Mouse (Mus musculus): Measurements from ENCODE around the gene Tns1. TPM values are rescaled to one million over a fixed set of nuclear protein-coding genes. Genes with fewer than 3 reads are reported as not detected.

Gene Tns1
- polyA plus RNA-seq, 1 experiment from 2014 or later: 15.9 TPM

DNA sequence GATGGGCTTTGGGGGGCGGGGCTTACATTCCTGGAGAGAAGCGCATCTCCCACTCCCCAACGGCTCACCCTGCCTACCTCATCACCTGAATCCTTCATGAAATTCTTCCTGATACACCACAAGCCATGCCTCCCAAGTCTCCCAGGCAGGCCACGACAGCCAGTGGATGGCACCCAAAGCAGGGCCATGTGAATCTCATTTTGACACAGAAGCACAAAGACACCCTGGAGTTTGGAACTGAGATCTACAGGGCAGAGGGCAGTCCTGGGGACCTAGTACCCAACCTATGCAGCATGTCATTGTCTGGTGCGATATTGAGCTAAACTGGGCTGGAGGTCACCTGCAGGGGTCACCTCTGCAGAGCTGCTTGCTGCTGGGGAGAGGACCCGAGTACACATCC lies 104.0 kb downstream of the Tns1 start:
- H3K27me3 ChIP-seq (ENCODE audit: poor library complexity, severe bottlenecking): no peaks in the 10 kb centered on the region
- no peak for DNase-seq (ENCODE audit: extremely low spot score, low spot score)
- peaks cover 20% of the 10 kb centered on the region for H3K4me1 ChIP-seq
- H3K27ac ChIP-seq: no peak overlapping the region
- H3K9me3 ChIP-seq: no peaks in the 10 kb centered on the region
- WGBS: 80% methylated on average over 6 of the region's 6 CpGs
- H3K4me3 ChIP-seq: no peak overlapping the region
- H3K36me3 ChIP-seq (replicated peaks): no peaks in the 10 kb centered on the region

DNA sequence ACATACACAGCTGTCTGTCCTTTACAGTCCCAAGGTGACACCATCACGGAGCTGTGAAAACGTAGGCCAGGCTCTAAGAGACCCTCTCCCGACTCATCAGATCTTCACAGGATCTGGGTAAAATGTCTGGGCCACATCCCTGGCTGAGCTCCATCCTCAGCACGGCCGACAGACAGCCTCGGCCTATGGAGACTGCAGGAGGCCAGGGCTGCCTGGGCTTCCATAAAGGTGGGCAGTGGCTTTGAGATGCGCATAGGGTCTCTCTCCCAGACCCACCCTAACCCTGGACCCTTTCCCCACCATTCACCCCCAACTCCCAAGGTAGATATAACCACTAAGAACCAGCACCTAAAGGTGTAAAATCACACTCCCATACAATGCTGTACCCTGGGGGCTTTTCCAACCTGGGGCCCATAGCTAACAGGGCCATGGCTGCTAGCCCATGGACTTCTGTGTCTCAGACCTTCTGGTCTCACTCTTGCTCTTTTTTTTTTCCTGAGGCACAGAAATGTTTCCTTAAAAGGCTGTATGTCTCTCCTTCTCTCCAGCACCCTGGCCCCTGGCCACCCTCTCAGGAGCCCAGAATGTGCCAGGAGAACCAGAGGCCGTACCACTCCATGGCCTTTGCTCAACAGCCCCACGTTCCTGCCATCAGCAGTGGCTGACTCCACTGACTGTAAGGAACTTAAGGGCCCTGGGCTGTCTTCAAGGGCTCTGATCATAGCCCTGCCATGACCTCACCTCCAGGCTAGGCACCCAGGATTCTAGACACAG lies 106.7 kb downstream of the Tns1 start:
- no peak overlapping the region for H3K4me3 ChIP-seq
- no peaks in the 10 kb centered on the region for H3K27me3 ChIP-seq (ENCODE audit: poor library complexity, severe bottlenecking)
- DNase-seq (ENCODE audit: extremely low spot score, low spot score): no peak
- H3K36me3 ChIP-seq (replicated peaks): no peaks in the 10 kb centered on the region
- 86% methylated on average over 9 of the region's 9 CpGs for WGBS
- peaks cover 6% of the 10 kb centered on the region; the same call in 1 of the 2 replicates for H3K4me1 ChIP-seq
- no peak overlapping the region for H3K27ac ChIP-seq
- H3K9me3 ChIP-seq: no peaks in the 10 kb centered on the region

DNA sequence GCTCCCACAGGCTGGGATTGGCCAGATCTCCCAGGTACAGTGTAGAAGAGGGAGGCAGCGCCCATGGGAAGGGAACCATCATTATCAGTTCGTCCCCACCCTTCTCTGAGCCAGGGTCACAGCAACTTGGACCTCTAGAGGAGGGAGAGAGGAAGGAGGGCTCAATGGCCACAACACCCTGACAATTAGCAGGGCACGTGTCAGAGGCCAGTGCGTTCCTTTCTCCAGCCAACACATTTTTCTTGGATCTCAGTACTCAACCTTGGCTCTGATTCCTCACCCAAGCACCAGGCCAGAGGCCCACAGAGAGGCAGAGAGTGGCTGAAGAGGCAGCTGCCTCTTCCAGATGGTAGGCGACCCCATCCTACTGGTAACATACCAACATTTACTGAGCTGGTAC lies 107.6 kb downstream of the Tns1 start:
- 81% methylated on average over 5 of the region's 5 CpGs for WGBS
- H3K27me3 ChIP-seq (ENCODE audit: poor library complexity, severe bottlenecking): no peaks in the 10 kb centered on the region
- peaks cover 6% of the 10 kb centered on the region; the same call in 1 of the 2 replicates for H3K4me1 ChIP-seq
- H3K9me3 ChIP-seq: no peaks in the 10 kb centered on the region
- H3K27ac ChIP-seq: no peak overlapping the region
- H3K4me3 ChIP-seq: no peak overlapping the region
- H3K36me3 ChIP-seq (replicated peaks): no peaks in the 10 kb centered on the region
- no peak for DNase-seq (ENCODE audit: extremely low spot score, low spot score)

- Histone ChIP-seq H3K27ac (0 out of 2 replicates have a peak overlapping the region, but pooled peaks have one; percentile 4), H3K36me3 (replicated peaks) (peaks cover under 1% of the 10 kb centered on the region; the same call in 1 of the 2 replicates), H3K27me3 (ENCODE audit: poor library complexity, severe bottlenecking) (no peaks in the 10 kb centered on the region), H3K4me3 (no peak overlapping the region), H3K4me1 (peaks cover 6% of the 10 kb centered on the region; the same call in 1 of the 2 replicates), H3K9me3 (peaks cover 5% of the 10 kb centered on the region; the same call in 1 of the 2 replicates)
- DNase-seq (ENCODE audit: extremely low spot score, low spot score): no peak
- 89% methylated on average over 8 of the region's 8 CpGs for WGBS
These were observed 108.6 kb downstream of the Tns1 start for GRCm38 (mm10) chr1:74015513-74016234.

- H3K4me3 ChIP-seq: no peak overlapping the region
- peaks cover 6% of the 10 kb centered on the region; the same call in 1 of the 2 replicates for H3K4me1 ChIP-seq
- H3K36me3 ChIP-seq (replicated peaks): peaks cover 3% of the 10 kb centered on the region; the same call in 1 of the 2 replicates
- 83% methylated on average over 8 of the region's 14 CpGs for WGBS
- no peak for DNase-seq (ENCODE audit: extremely low spot score, low spot score)
- H3K27ac ChIP-seq: no peak overlapping the region
- H3K27me3 ChIP-seq (ENCODE audit: poor library complexity, severe bottlenecking): no peaks in the 10 kb centered on the region
- peaks cover 8% of the 10 kb centered on the region; the same call in 1 of the 2 replicates for H3K9me3 ChIP-seq
These were observed 109.5 kb downstream of the Tns1 start for GRCm38 (mm10) chr1:74014538-74015327.

GRCm38 (mm10) chr1:74013296-74014031 lies 110.8 kb downstream of the Tns1 start:
- DNase-seq (ENCODE audit: extremely low spot score, low spot score): no peak
- H3K27me3 ChIP-seq (ENCODE audit: poor library complexity, severe bottlenecking): no peaks in the 10 kb centered on the region
- H3K36me3 ChIP-seq (replicated peaks): peaks cover 3% of the 10 kb centered on the region; the same call in 1 of the 2 replicates
- H3K9me3 ChIP-seq: peaks cover 8% of the 10 kb centered on the region; the same call in 1 of the 2 replicates
- H3K4me3 ChIP-seq: no peak overlapping the region
- H3K27ac ChIP-seq: no peak overlapping the region
- H3K4me1 ChIP-seq: peaks cover 13% of the 10 kb centered on the region
- WGBS: 90% methylated on average over 14 of the region's 14 CpGs

GRCm38 (mm10) chr1:74012706-74013105 lies 111.5 kb downstream of the Tns1 start:
- no peak overlapping the region for H3K4me3 ChIP-seq
- no peak for DNase-seq (ENCODE audit: extremely low spot score, low spot score)
- WGBS: 92% methylated on average over 10 of the region's 10 CpGs

GRCm38 (mm10) chr1:74009495-74009894 lies 114.8 kb downstream of the Tns1 start:
- DNase-seq (ENCODE audit: extremely low spot score, low spot score): no peak
- peaks cover 8% of the 10 kb centered on the region; the same call in 1 of the 2 replicates for H3K9me3 ChIP-seq
- H3K36me3 ChIP-seq (replicated peaks): peaks cover 3% of the 10 kb centered on the region; the same call in 1 of the 2 replicates
- H3K27me3 ChIP-seq (ENCODE audit: poor library complexity, severe bottlenecking): no peaks in the 10 kb centered on the region
- no peak overlapping the region for H3K27ac ChIP-seq
- 86% methylated on average over 3 of the region's 3 CpGs for WGBS
- no peak overlapping the region for H3K4me3 ChIP-seq
- peaks cover 23% of the 10 kb centered on the region for H3K4me1 ChIP-seq

More at GRCm38 (mm10) chr1:74012706-74013105, 111.5 kb downstream of the Tns1 start:
- peaks cover 8% of the 10 kb centered on the region; the same call in 1 of the 2 replicates for H3K9me3 ChIP-seq
- peaks cover 20% of the 10 kb centered on the region for H3K4me1 ChIP-seq
- H3K27me3 ChIP-seq (ENCODE audit: poor library complexity, severe bottlenecking): no peaks in the 10 kb centered on the region
- peaks cover 3% of the 10 kb centered on the region; the same call in 1 of the 2 replicates for H3K36me3 ChIP-seq (replicated peaks)
- no peak overlapping the region for H3K27ac ChIP-seq

DNA sequence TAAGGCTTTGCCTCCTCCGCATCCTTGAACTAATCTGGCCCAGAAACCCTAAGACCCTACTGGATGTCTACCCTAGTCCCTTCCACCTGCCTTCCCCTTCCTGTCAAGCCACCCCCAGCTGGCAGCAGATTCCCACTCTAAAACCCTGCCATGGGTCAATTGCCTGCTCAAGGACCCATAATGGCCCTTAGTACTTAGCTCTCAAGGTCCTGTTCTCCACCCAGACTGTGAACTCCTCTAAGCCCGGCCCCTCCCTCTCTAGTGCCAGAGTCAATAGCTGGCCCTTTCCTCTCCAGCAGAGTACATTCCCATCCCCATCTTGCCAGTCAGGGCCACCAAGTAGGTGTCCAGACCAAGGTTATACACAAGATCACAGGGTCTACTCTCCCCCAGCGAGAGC lies 115.3 kb downstream of the Tns1 start:
- WGBS: 86% methylated on average over 3 of the region's 3 CpGs
- Histone ChIP-seq H3K4me1 (peaks cover 23% of the 10 kb centered on the region), H3K27me3 (ENCODE audit: poor library complexity, severe bottlenecking) (no peaks in the 10 kb centered on the region), H3K36me3 (replicated peaks) (peaks cover 3% of the 10 kb centered on the region; the same call in 1 of the 2 replicates), H3K4me3 (no peak overlapping the region), H3K27ac (no peak overlapping the region), H3K9me3 (peaks cover 8% of the 10 kb centered on the region; the same call in 1 of the 2 replicates)
- DNase-seq (ENCODE audit: extremely low spot score, low spot score): no peak

GRCm38 (mm10) chr1:74008498-74008897 lies 115.8 kb downstream of the Tns1 start:
- no peak for DNase-seq (ENCODE audit: extremely low spot score, low spot score)
- 83% methylated on average over 5 of the region's 5 CpGs for WGBS
- H3K4me3 ChIP-seq: no peak overlapping the region
- peaks cover 23% of the 10 kb centered on the region for H3K4me1 ChIP-seq
- peaks cover 3% of the 10 kb centered on the region; the same call in 1 of the 2 replicates for H3K36me3 ChIP-seq (replicated peaks)
- peaks cover 8% of the 10 kb centered on the region; the same call in 1 of the 2 replicates for H3K9me3 ChIP-seq
- H3K27me3 ChIP-seq (ENCODE audit: poor library complexity, severe bottlenecking): no peaks in the 10 kb centered on the region
- no peak overlapping the region for H3K27ac ChIP-seq

DNA sequence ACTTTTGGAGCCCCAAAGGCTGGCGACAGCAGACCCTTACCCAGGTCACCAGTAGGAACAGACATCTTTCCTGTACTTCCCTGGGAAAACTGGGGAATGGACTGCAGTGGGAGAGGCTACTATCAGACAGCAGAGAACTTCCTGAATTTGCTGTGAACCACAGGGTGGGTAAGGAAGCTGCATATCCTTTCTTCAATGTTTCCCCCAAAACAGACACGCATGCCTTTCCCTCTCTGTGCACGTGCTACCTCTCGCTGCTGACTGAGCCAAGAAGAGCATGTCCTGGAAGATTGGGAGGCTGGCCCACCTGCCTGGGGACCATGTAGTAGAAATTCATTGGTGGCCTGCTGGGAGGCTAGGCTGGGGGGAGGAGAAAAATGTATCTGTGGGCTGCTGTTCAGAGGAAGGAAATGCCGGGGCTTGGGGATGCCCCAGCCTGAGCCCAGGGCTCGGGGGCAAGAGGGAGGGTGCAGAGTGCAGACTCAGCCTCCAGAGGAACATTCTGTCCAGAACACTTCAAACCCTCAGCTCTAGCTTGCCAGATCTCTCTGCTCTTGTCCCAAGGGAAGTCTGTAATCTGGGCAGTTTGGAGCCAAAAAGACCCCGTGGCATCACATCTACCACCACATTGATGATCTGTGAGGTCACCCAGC lies 116.7 kb downstream of the Tns1 start:
- WGBS: 71% methylated on average over 7 of the region's 7 CpGs
- peaks cover 3% of the 10 kb centered on the region; the same call in 1 of the 2 replicates for H3K36me3 ChIP-seq (replicated peaks)
- peaks cover 8% of the 10 kb centered on the region; the same call in 1 of the 2 replicates for H3K9me3 ChIP-seq
- no peak for DNase-seq (ENCODE audit: extremely low spot score, low spot score)
- no peaks in the 10 kb centered on the region for H3K27me3 ChIP-seq (ENCODE audit: poor library complexity, severe bottlenecking)
- H3K27ac ChIP-seq: no peak overlapping the region
- peaks cover 23% of the 10 kb centered on the region for H3K4me1 ChIP-seq
- no peak overlapping the region for H3K4me3 ChIP-seq
